Mouse (Mus musculus): ENCODE measurements around the gene Fahd1. TPM values are rescaled to one million over a fixed set of nuclear protein-coding genes. Genes with fewer than 3 reads are reported as not detected.

The Fahd1 gene
- polyA plus RNA-seq, 1 experiment from 2014 or later, result 46.3 TPM

DNA sequence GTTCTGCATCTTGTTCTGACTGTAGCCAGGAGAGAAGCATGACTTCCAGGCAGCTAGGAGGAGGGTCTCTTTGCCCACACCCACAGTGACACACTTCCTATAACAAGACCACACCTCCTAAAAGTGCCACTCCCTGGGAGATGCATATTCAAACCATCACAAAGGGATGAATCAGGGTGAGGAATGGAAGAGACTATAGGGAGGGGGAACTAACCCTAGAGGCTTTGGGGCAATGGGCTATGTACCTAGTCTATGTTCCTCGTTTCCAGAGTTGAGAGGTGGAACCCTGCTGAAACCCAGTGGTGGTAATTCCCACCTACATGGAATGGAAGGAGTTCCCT lies 24.2 kb upstream of the Fahd1 start:
- no peak overlapping the region for H3K9ac ChIP-seq (ENCODE audit: low read depth, low read length)
- no peak for ATAC-seq (ENCODE audit: low read depth)
- peaks cover 3% of the 10 kb centered on the region; the same call in 1 of the 2 replicates for H3K4me1 ChIP-seq (ENCODE audit: control insufficient read depth, low read depth, low read length)
- no peak overlapping the region for H3K27ac ChIP-seq (ENCODE audit: low read length)
- no peaks in the 10 kb centered on the region for H3K36me3 ChIP-seq (ENCODE audit: control insufficient read depth, insufficient read depth)
- no peak overlapping the region for H3K4me2 ChIP-seq (ENCODE audit: low read depth, low read length)
- 17% methylated on average over 1 of the region's 1 CpGs for WGBS (ENCODE audit: insufficient replicate concordance)
- no peaks in the 10 kb centered on the region for H3K9me3 ChIP-seq (replicated peaks; ENCODE audit: control insufficient read depth, low read length)
- no peak overlapping the region for H3K4me3 ChIP-seq (ENCODE audit: low read depth, low read length)
- H3K27me3 ChIP-seq (ENCODE audit: control insufficient read depth, insufficient read depth, low read depth, low read length), result no peaks in the 10 kb centered on the region

- Histone ChIP-seq H3K9me3 (replicated peaks; ENCODE audit: control insufficient read depth, low read length) (no peaks in the 10 kb centered on the region), H3K27me3 (ENCODE audit: control insufficient read depth, insufficient read depth, low read depth, low read length) (no peaks in the 10 kb centered on the region), H3K36me3 (ENCODE audit: control insufficient read depth, insufficient read depth) (no peaks in the 10 kb centered on the region), H3K4me1 (ENCODE audit: control insufficient read depth, low read depth, low read length) (peaks cover 3% of the 10 kb centered on the region; the same call in 1 of the 2 replicates), H3K4me2 (ENCODE audit: low read depth, low read length) (no peak overlapping the region), H3K27ac (ENCODE audit: low read length) (no peak overlapping the region), H3K4me3 (ENCODE audit: low read depth, low read length) (no peak overlapping the region), H3K9ac (ENCODE audit: low read depth, low read length) (no peak overlapping the region)
- ATAC-seq (ENCODE audit: low read depth), result no peak
- WGBS (ENCODE audit: insufficient replicate concordance), result 48% methylated on average over 4 of the region's 4 CpGs
These were observed 23.7 kb upstream of the Fahd1 start for GRCm38 (mm10) chr17:24873695-24874404.

DNA sequence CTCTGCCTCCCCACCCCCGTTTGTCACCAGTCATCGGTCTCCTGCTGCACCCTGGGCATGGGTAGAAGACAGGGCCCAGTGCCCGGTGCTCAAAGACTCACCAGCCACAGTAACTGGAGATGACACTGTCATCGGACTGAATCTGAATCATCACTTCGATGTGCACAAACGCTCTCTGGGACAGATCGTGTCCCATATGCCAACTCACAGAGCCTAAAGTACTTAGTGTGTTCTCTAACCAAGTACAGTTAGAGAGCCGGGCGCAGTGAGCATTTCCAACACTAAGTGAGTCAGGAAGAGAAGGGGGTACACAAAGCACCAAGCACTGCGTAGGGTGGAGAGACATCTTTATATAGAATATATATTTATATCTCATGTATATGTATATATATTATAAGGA lies 17.8 kb upstream of the Fahd1 start:
- Histone ChIP-seq H3K9me3 (replicated peaks; ENCODE audit: control insufficient read depth, low read length) (no peaks in the 10 kb centered on the region), H3K4me3 (ENCODE audit: low read depth, low read length) (no peak overlapping the region), H3K36me3 (ENCODE audit: control insufficient read depth, insufficient read depth) (peaks cover 8% of the 10 kb centered on the region), H3K27ac (ENCODE audit: low read length) (no peak overlapping the region), H3K9ac (ENCODE audit: low read depth, low read length) (no peak overlapping the region), H3K27me3 (ENCODE audit: control insufficient read depth, insufficient read depth, low read depth, low read length) (no peaks in the 10 kb centered on the region), H3K4me1 (ENCODE audit: control insufficient read depth, low read depth, low read length) (no peaks in the 10 kb centered on the region), H3K4me2 (ENCODE audit: low read depth, low read length) (no peak overlapping the region)
- WGBS (ENCODE audit: insufficient replicate concordance), result 87% methylated on average over 10 of the region's 10 CpGs
- no peak for ATAC-seq (ENCODE audit: low read depth)

DNA sequence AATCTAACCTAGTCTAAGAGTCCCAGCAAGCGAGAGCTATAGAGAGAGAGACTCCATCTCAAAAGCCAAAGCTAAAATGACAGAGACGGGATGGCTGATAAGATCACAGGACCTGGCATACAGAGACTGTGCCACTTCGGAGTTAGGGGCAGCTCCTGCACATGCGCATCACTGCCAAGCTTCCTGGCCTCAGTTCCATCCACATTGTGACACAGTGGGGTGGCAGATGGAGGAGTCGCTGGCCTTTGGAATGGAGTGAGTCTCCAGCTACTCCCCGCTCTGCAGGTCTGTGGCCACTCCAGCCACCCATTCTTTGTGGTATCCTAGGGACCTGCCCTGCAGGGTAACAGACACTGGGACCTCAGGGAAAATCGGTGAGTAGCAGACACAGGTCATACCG lies 15.6 kb upstream of the Fahd1 start, which contains the start of gene Igfals:
Igfals (plus strand) TSS at position 222 of the 400 bp plus-strand sequence.
- Histone ChIP-seq H3K27me3 (ENCODE audit: control insufficient read depth, insufficient read depth, low read depth, low read length) (no peaks in the 10 kb centered on the region), H3K36me3 (ENCODE audit: control insufficient read depth, insufficient read depth) (peaks cover 22% of the 10 kb centered on the region), H3K4me1 (ENCODE audit: control insufficient read depth, low read depth, low read length) (peaks cover 2% of the 10 kb centered on the region; the same call in 1 of the 2 replicates), H3K9ac (ENCODE audit: low read depth, low read length) (no peak within 1 kb of the TSS), H3K27ac (ENCODE audit: low read length) (no peak within 1 kb of the TSS), H3K4me3 (ENCODE audit: low read depth, low read length) (no peak within 1 kb of the TSS), H3K9me3 (replicated peaks; ENCODE audit: control insufficient read depth, low read length) (no peaks in the 10 kb centered on the region), H3K4me2 (ENCODE audit: low read depth, low read length) (no peak within 1 kb of the TSS)
- 87% methylated on average over 8 of the region's 8 CpGs for WGBS (ENCODE audit: insufficient replicate concordance)
- ATAC-seq (ENCODE audit: low read depth), result no peak

DNA sequence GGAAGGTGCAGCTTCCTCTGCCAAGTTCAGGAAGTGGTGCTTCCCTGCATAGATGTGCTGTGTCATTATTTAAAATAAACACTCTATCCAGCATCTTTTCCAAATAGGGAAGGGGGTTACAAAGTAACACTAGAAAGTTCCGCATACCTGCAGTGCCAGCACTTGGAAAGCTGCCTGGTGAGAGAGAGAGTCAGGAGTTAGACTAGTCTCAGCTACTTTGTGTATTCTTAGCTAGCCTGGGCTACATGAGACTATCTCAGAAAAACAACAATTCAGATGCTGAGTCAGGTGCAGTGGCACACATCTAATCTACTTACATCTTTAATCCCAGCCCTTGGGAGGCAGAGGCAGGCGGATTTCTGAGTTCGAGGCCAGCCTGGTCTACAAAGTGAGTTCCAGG lies 11.6 kb upstream of the Fahd1 start:
- Histone ChIP-seq H3K9ac (ENCODE audit: low read depth, low read length) (no peak overlapping the region), H3K4me2 (ENCODE audit: low read depth, low read length) (no peak overlapping the region), H3K9me3 (replicated peaks; ENCODE audit: control insufficient read depth, low read length) (no peaks in the 10 kb centered on the region), H3K36me3 (ENCODE audit: control insufficient read depth, insufficient read depth) (peaks cover 24% of the 10 kb centered on the region), H3K27me3 (ENCODE audit: control insufficient read depth, insufficient read depth, low read depth, low read length) (no peaks in the 10 kb centered on the region), H3K4me3 (ENCODE audit: low read depth, low read length) (no peak overlapping the region), H3K27ac (ENCODE audit: low read length) (no peak overlapping the region; the same call in 1 of the 2 replicates), H3K4me1 (ENCODE audit: control insufficient read depth, low read depth, low read length) (peaks cover 38% of the 10 kb centered on the region)
- 82% methylated on average over 3 of the region's 3 CpGs for WGBS (ENCODE audit: insufficient replicate concordance)
- no peak for ATAC-seq (ENCODE audit: low read depth)

- ATAC-seq (ENCODE audit: low read depth), result peak; percentile 75
These were observed 9.9 kb upstream of the Fahd1 start for GRCm38 (mm10) chr17:24860076-24860475.

GRCm38 (mm10) chr17:24858967-24859366 lies 8.8 kb upstream of the Fahd1 start:
- WGBS (ENCODE audit: insufficient replicate concordance), result 40% methylated on average over 6 of the region's 6 CpGs
- ATAC-seq (ENCODE audit: low read depth), result peak; percentile 95
- Histone ChIP-seq H3K27ac (ENCODE audit: low read length) (peak overlapping the region; percentile 77), H3K9ac (ENCODE audit: low read depth, low read length) (no peak overlapping the region), H3K4me1 (ENCODE audit: control insufficient read depth, low read depth, low read length) (peaks cover 44% of the 10 kb centered on the region), H3K4me3 (ENCODE audit: low read depth, low read length) (no peak overlapping the region), H3K36me3 (ENCODE audit: control insufficient read depth, insufficient read depth) (peaks cover 29% of the 10 kb centered on the region), H3K9me3 (replicated peaks; ENCODE audit: control insufficient read depth, low read length) (no peaks in the 10 kb centered on the region), H3K4me2 (ENCODE audit: low read depth, low read length) (peak overlapping the region; percentile 46), H3K27me3 (ENCODE audit: control insufficient read depth, insufficient read depth, low read depth, low read length) (no peaks in the 10 kb centered on the region)

More at GRCm38 (mm10) chr17:24860076-24860475, 9.9 kb upstream of the Fahd1 start:
- Histone ChIP-seq H3K4me3 (ENCODE audit: low read depth, low read length) (no peak overlapping the region), H3K36me3 (ENCODE audit: control insufficient read depth, insufficient read depth) (peaks cover 28% of the 10 kb centered on the region), H3K27me3 (ENCODE audit: control insufficient read depth, insufficient read depth, low read depth, low read length) (no peaks in the 10 kb centered on the region), H3K4me2 (ENCODE audit: low read depth, low read length) (peak overlapping the region; percentile 31), H3K9ac (ENCODE audit: low read depth, low read length) (peak overlapping the region; percentile 26), H3K4me1 (ENCODE audit: control insufficient read depth, low read depth, low read length) (peaks cover 44% of the 10 kb centered on the region), H3K9me3 (replicated peaks; ENCODE audit: control insufficient read depth, low read length) (no peaks in the 10 kb centered on the region), H3K27ac (ENCODE audit: low read length) (peak overlapping the region; percentile 90)
- WGBS (ENCODE audit: insufficient replicate concordance), result 77% methylated on average over 8 of the region's 8 CpGs

- Histone ChIP-seq H3K9me3 (replicated peaks; ENCODE audit: control insufficient read depth, low read length) (no peaks in the 10 kb centered on the region), H3K4me2 (ENCODE audit: low read depth, low read length) (peak overlapping the region; percentile 46), H3K27me3 (ENCODE audit: control insufficient read depth, insufficient read depth, low read depth, low read length) (no peaks in the 10 kb centered on the region), H3K4me1 (ENCODE audit: control insufficient read depth, low read depth, low read length) (peaks cover 44% of the 10 kb centered on the region), H3K9ac (ENCODE audit: low read depth, low read length) (peak overlapping the region; percentile 27), H3K27ac (ENCODE audit: low read length) (peak overlapping the region; percentile 77), H3K4me3 (ENCODE audit: low read depth, low read length) (peak overlapping the region; percentile 6; the same call in 1 of the 2 replicates), H3K36me3 (ENCODE audit: control insufficient read depth, insufficient read depth) (peaks cover 36% of the 10 kb centered on the region)
- WGBS (ENCODE audit: insufficient replicate concordance), result 68% methylated on average over 8 of the region's 8 CpGs
- ATAC-seq (ENCODE audit: low read depth), result peak; percentile 12; the same call in 1 of the 2 replicates
These were observed 7.8 kb upstream of the Fahd1 start for GRCm38 (mm10) chr17:24857831-24858470.

DNA sequence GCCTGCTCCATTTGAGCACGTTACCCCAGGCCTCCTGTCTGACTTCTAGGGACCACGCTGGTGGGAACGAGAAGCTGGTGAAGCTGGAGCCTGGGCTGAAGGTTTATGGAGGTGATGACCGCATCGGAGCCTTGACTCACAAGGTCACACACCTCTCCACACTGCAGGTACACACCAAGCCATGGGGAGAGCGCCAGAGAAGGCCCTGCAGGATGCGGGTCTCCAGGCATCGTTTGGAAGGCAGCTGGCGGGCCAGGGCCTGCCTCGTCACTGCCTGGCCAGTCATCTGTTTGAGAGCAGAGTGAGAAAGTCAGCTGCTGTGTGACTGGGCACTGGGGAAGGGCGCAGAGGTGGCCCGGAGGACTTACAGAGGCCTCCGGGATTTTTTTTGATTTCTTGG lies 6.4 kb upstream of the Fahd1 start:
- no peak for ATAC-seq (ENCODE audit: low read depth)
- no peak overlapping the region for H3K9ac ChIP-seq (ENCODE audit: low read depth, low read length)
- H3K4me1 ChIP-seq (ENCODE audit: control insufficient read depth, low read depth, low read length), result peaks cover 47% of the 10 kb centered on the region
- no peaks in the 10 kb centered on the region for H3K27me3 ChIP-seq (ENCODE audit: control insufficient read depth, insufficient read depth, low read depth, low read length)
- H3K36me3 ChIP-seq (ENCODE audit: control insufficient read depth, insufficient read depth), result peaks cover 34% of the 10 kb centered on the region
- H3K27ac ChIP-seq (ENCODE audit: low read length), result no peak overlapping the region; the same call in 1 of the 2 replicates
- H3K4me3 ChIP-seq (ENCODE audit: low read depth, low read length), result no peak overlapping the region
- H3K9me3 ChIP-seq (replicated peaks; ENCODE audit: control insufficient read depth, low read length), result no peaks in the 10 kb centered on the region
- no peak overlapping the region for H3K4me2 ChIP-seq (ENCODE audit: low read depth, low read length)
- WGBS (ENCODE audit: insufficient replicate concordance), result 88% methylated on average over 13 of the region's 13 CpGs

Data from liver, embryonic 16.5 days (tissue).